Mouse (Mus musculus): Measurements from ENCODE around the gene Polr3a.

Gene Polr3a

DNA sequence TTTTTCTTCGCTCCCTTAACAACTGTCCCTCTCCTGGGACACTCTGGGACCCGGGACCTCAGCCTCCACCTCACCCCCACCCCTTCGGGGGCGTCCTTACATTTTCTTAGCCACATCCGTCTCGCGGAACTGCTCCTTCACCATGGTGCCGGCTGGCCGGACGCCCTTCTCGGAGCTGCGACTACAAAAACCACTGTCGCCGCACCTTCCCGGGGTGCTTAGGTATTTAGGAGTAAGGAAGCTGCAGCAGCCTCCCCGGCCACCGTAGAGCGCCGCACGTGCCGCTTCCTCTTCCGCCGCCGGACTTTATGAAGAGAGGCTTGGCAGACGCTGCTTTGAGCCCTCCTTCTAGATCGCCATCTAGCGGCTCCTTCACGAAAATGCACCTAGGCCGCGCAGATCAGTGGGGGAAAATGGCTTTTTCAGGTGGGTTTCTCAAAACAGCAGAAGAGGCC is at the start of gene Polr3a, which contains the start of gene Rps24:
Gene Polr3a, minus strand, starts transcription at position 286 of the 455 bp plus-strand sequence.
Gene Rps24, plus strand, starts transcription at position 353 of the 455 bp plus-strand sequence.
- in situ Hi-C loops (cut with MboI, MseI): no loop called here

DNA sequence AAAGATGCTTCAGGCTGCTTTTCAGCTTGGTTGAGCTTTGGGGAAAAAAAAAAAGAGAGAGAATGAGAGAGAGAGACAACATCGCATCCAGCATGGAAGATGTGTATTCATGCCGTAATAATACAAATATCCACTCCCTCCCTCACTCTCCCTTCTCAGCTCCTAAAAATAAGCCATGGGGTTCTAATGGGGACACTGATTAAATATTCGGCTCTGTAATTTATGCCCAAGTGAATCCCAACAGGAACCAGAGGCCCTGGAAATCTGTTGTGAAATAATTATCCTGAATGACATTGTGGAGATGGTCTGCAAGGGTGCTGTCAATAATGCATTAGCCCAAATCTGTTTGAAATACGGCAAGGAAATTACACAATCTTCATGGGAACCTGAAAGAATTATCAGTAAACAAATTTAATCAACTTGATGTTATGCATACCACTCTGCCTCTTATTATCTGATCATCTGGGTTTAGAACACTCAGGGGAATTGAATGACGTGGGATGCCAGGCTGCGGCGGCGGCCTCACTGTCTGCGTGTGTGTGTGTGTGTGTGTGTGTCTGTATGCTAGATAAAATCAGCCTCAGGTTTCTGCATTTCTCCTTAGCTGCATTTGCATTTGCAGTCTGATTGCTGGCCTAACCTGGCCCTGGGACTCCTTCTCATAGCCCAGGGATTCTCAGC is 48.1 kb upstream of the Polr3a start:
- in situ Hi-C loops (cut with MboI, MseI): no loop called here

DNA sequence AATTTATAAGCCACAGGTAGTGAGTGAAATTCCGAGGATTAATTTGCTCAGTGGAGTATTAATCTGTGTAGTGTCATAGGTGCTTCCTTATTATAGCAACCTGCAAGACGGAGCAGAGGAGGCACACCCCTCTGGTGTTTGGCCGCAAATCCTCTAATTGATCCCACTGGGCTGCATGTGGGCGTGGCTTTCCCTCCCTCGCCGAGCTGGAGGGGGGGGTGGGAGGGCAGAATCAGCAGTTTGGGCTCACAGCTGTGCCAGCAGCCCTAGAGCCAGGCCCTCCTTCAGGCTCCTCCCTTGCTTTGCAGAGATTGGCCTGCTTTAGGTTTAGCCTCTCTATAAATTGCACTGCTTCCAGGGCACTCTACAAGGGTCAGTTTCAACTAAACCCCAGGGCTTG is 43.4 kb upstream of the Polr3a start:
- in situ Hi-C loops (cut with MboI, MseI): no loop called here

DNA sequence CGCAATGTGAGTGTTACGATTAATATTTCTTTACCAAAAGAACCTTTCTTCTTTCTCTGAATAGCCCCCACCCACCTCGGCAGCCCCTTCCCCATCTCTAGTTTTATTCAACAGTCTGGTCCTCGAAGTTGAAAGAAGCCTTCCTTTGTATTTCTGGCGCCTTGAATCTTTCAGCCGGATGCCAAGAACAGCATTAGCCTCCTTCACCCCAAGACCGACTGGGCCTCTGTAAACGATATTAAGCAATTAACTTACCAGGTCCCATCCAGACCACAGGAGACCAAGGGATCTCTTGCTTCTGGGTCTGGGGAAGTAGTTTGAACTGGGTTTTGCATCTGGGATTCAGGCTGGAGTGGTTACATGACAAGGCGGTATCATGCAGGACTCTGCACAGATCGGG is 39.6 kb upstream of the Polr3a start:
- in situ Hi-C loops (cut with MboI, MseI): no loop called here

DNA sequence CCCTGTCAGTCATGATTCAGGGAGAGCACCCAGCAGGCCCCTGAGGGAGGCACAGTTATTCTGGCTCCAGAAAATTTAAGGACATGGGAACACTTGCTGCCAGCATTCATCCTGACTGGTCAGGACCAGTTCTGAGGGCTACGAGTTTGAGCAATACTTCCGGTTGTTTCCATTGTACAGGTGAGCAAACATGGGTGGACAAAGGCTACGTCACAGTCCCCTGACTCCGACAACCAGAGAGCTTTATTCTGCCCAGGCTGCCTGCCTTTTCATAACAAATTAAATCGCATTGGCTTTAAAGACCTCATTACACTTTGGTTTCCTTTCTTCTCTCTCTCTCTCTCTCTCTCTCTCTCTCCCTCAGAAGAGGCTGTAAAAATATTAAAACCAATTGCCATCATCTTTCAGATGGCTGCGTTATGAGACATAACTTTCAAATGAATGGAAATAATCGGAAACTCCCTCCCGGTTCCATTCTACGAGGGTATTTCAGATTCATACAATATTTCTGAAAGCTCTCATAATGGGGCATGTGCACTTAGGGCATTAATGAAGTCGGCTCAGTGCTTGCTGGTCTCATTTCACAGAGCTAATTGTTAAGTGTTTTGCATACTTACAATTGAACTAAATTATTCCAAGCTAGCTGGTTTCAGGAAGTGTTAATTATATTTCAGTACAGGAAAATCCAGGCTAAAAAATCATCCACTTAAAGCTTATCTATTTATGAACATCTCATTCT is 39.0 kb upstream of the Polr3a start:
- in situ Hi-C loops (cut with MboI, MseI): no loop called here

DNA sequence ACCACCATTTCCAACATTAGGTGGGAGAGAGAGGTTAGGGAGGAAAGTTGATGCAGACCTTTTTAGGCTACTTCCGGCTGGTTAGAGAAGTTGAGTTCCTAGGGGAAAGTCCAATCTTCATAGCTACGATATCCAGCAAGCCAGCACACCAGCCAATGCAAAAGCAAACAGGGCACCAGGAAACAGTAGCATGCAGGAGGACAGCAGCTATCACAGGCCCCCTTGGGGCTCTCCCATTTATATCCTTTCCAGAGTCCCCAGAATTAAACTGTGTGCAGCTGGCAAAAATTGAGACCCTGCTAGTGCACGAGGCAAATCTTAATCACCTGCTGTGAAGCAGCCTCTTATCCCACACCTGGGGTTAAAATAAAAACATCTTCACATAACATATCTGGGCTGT is 38.3 kb upstream of the Polr3a start:
- in situ Hi-C loops (cut with MboI, MseI): no loop called here

DNA sequence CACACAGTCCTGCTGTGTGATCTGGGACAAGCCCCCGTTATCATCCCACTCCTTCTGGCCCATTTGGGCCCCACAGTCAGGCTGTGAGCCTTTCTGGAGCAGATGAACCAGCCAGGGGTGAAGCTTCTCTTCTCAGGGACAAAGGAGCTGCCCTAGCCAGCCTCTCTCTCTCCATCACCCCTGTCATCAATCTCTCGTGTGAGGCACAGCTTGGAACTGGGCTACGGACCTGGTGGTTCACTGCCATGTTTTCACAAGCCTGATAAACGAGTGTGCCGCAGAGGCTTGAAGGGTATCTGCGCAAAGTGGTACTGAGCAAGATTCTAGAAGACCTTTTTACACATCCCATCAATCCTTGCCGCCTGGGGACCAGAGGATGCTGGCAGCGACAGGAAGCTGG is 34.7 kb upstream of the Polr3a start:
- in situ Hi-C loops (cut with MboI, MseI): loop anchor here in 1 of 2 experiments (25.0 kb wide), 1 partner anchor 1141 kb away; no protein-coding TSS in a partner anchor

DNA sequence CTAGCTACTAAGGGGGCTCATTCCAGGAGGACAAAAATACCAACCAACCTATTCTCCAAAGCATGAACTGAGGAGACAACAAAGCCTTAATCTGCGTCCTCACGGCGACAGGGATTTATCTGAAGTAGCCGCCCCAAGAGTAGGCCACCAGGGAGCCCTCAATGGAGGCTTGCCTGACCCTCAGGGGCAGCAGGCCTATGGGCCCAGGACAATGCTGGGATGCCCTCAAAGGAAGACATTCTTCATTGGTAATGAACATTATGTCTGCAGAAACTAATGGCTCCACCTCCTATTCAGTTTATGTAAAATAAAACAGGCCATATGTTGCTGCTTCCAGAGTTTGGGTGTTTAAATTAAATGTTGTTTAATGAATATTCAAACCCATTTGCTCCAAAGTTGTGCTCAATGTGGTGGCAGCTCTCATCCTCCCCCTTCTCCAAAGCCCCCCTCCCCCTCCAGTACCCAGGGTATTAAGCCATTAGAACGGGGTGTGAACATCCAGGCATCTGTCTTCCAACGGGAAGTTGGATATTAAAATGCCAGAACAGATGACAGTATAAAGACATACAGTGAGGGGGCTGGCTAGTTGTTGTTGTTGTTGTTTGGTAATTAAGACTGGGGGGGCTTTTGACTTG is 25.8 kb upstream of the Polr3a start:
- in situ Hi-C loops (cut with MboI, MseI): loop anchor here in 1 of 2 experiments (25.0 kb wide), 1 partner anchor 1150 kb away; no protein-coding TSS in a partner anchor

DNA sequence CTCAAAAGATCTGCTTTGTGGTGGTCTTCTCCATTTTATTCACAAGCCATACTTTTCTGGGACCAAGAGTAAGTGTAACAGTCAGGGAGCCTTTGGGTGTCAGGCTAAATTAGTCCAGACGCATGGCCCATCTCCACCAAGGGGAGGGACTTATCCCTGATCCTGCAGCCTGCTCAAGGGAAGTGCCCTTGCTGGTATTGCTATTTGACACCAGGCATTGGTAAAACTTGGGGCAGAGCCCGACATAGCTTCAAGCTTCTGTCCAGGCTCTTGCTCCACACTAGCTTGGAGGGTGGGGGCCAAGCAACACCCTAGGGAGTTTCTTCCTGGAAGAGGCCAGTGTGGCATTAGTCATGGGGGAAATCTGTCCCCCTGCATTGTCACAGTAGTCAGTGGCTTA is 23.8 kb upstream of the Polr3a start:
- in situ Hi-C loops (cut with MboI, MseI): loop anchor here in 1 of 2 experiments (25.0 kb wide), 1 partner anchor 1152 kb away; no protein-coding TSS in a partner anchor

DNA sequence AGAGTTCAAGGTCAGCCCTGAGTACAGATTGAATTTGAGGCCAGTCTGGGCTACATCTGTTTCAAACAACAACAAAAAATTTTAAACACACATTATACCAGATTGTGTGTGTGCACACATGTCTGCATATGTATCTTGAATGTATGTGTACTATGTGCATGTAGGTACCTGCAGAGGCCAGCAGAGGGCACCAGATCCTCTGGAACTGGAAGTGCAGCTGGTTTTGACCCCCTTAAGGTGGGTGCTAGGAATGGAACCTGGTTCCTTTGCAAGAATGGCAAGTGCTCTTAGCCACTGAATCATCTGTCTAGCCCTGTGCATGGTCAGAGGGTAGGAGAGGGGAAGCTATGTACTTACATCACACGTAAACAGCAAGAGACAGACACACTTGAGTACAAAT is 23.4 kb upstream of the Polr3a start:
- in situ Hi-C loops (cut with MboI, MseI): loop anchor here in 1 of 2 experiments (25.0 kb wide), 1 partner anchor 1152 kb away; no protein-coding TSS in a partner anchor

DNA sequence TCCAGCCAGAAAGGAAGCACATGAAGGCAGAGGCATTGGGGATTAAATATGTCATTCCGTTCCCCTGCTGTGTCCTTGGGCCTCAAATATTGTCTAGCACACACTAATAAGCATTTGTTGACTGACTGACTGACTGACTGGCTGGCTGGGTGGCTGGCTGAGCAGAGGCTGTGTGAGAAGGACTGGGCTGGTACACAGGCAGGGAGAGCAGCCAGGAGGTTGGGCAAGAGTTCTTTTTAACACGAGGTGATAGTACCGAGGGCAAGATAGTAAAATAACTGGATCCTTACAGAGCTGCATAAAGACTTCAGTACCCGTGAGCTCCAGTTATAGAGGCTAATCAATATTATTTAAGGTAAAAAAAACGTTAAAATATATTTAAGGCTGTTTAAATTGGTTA is 22.7 kb upstream of the Polr3a start:
- in situ Hi-C loops (cut with MboI, MseI): loop anchor here in 1 of 2 experiments (10.0 to 25.0 kb wide), 2 partner anchors 1153 to 1315 kb away; no protein-coding TSS in a partner anchor

DNA sequence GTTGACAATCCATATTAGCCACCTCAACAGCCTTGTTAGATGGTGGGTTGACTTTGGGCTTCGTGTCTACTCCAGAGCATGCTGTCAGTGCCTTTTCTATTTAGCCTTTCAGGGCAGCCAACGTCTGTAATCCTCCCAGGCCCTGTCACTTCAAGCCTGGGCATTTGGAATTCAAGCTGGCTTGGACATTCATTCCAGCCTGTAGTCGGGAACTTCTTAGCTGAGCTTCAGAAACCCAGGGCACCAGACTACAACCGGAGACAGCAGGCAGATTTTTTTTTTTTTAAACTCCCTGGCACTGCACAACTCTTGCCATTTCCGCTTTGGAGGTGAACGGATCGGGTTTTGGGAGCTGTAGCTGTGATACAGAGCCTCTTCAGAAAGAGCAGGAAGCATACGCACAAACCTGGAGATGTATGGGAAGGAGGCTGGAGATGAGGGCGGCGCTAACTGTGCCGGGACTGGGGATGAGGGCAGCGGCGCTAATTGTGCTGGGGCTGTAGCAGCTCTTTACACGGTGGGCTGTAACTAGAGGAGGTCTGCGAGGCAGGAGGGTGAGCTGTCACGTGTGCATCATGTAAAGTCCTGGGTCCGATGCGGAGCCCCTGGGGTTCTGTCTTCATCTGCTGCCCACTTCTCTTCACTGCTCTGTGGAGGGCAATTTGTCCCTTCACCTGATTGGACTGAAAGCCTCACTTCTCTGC is 21.4 kb upstream of the Polr3a start:
- in situ Hi-C loops (cut with MboI, MseI): loop anchor here in 1 of 2 experiments (10.0 to 25.0 kb wide), 2 partner anchors 1154 to 1317 kb away; no protein-coding TSS in a partner anchor

DNA sequence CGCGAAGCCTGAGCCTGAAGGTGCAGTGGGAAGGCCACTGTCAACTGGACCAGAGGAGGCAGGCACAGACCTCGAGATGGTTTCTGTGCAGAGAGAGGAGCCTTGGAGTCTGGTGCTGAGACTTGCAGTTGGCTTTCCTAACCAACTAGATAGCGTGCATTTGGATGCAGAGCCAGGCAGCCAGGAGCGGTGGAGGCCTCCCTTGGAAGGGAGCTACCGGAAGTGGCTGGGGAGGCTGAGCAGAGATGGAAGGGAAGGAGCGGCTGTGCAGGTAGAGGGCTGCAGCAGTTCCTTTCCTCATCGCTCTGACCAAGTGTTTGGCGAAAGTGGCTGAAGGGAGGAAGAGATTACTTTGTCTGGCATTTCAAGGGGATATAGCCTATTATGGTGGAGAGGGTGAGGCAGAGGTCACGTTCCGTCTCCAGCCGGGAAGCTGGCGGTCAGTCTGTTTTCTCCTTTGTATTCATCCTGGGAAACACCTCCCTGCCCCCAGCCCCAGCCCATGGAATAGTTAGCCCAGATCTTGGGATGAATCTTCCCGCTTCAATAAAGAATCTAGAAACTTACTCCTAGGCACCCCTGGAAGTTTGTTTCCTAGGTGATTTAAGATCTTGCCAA is 20.7 kb upstream of the Polr3a start:
- in situ Hi-C loops (cut with MboI, MseI): loop anchor here in 1 of 2 experiments (10.0 to 25.0 kb wide), 2 partner anchors 1155 to 1317 kb away; no protein-coding TSS in a partner anchor

DNA sequence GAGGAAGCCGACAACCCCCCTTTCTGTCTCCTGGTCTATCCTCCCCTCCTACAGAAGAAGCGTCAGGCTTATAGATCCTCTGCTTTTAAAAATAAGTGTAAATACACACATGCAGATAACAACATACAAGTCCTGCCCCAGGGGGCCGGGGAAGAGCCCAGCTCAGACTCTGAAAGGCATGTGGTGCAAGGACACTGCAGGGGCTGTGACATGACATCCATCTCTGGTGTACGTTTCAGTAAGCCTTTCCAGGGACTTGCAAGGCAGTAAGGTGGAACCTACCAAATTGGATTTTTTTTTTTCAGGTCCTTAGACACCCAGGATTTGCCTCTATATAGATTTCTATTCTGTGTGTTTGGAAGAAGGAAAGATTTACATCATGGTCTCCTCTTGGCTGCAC is 14.4 kb upstream of the Polr3a start:
- in situ Hi-C loops (cut with MboI, MseI): loop anchor here in 1 of 2 experiments (10.0 to 25.0 kb wide), 2 partner anchors 1161 to 1324 kb away; no protein-coding TSS in a partner anchor

DNA sequence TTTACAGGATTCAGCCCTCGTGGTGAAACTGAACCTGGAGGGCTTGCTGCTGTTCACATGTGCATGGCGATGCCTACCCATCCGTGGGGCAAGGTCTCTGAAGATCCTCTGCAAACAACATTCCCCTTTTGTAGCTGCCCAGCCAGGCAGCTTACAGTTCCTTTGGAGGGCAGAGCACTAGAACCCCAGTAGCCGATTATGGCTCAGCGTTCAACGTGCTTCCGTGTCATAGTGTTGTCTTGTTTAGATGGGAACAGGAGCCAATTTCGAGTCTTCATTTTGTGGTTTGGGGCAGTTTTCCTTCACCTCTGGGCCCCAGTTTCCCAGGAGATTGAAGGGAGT is 14.0 kb upstream of the Polr3a start:
- in situ Hi-C loops (cut with MboI, MseI): loop anchor here in 1 of 2 experiments (10.0 to 25.0 kb wide), 2 partner anchors 1161 to 1324 kb away; no protein-coding TSS in a partner anchor

DNA sequence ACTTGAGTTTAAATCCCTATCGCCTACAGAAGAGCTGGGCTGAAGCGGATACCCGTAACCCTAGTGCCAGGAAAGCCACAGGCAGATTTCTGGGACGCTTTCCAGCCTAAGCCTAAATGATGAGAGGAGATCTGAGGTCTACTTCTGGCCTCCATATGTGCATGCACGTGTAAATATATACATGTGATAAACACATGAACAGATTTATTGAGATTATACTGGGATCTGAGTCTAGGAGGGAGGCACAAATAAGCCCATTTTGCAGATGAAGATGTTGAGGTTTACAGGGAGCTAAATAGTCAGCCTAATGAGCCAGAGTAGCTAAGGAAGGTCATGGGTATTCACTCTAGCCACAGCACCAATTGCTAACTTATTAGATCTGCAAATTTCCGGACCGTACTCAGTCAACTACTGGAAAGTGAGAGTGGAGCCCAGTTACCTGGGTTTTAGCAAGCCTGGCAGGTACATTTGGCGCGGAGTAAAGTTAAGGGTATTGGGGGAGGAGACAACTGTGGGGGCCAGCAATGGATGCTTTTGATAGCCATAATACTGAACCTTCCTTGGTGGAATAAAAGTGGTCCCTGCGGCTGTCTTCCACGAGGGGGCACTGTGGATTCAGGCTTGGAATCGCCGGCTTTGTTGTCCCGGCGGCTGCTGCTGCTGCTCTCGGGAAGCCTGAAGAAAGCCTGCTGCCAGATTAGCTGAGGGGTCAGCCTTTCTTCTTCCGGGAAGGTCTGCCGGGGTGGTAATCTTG is 13.4 kb upstream of the Polr3a start:
- in situ Hi-C loops (cut with MboI, MseI): loop anchor here in 1 of 2 experiments (10.0 to 25.0 kb wide), 2 partner anchors 1162 to 1325 kb away; no protein-coding TSS in a partner anchor

DNA sequence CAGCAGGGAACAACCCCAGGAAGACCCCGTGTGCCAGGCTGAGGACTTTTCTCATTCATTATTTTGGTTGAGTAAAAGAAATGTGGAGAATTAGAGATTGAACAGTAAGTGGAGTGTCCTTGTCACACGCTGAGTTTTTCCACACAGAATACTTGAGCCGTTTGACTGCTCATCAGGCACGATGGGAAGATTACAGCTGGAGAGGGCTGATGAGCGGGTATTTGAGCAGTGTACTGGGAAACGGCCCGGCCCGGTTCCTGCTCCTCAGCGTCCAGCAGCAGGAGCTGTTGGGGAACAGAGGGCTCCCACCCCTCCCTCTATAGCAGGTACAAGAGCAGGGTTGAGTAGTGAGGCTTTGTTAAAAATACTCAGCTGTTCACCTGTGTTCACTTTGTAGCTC is 12.6 kb upstream of the Polr3a start:
- in situ Hi-C loops (cut with MboI, MseI): loop anchor here in 1 of 2 experiments (10.0 kb wide), 1 partner anchor 1005 kb away; no protein-coding TSS in a partner anchor

DNA sequence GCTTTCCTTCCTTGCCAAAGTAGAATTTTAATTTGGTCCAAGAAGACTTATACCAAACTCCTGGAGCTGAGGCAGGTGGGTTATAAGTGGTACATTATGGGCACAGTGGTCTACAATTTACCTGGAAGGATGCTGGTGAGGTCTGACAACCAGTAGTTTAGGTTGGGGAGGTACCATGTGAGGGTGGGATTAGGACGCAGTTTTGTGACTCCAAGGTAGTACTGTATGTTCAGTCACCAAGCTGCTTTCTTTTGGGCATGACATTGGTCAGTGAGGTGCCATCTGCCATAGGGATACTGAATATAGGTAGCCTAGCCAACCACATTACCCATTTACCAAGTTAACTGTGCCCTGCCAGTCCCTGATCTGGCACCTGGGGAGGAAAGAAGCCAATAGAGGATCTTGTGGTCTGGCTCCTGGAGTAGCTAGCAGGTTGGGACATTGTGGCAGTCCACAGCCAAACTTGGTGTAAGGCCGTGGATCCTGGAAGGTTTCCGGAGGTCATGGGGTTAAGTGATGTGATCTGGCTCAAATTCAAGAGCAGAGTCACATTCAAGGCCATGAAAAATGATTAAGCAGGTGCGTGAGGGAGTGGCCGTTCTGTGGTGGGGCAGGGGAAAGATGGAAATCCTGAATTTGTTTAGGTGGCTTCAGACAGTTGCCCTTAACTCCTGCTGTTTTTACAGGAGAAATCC is 11.8 kb upstream of the Polr3a start:
- in situ Hi-C loops (cut with MboI, MseI): loop anchor here in 1 of 2 experiments (10.0 kb wide), 1 partner anchor 1006 kb away; no protein-coding TSS in a partner anchor

DNA sequence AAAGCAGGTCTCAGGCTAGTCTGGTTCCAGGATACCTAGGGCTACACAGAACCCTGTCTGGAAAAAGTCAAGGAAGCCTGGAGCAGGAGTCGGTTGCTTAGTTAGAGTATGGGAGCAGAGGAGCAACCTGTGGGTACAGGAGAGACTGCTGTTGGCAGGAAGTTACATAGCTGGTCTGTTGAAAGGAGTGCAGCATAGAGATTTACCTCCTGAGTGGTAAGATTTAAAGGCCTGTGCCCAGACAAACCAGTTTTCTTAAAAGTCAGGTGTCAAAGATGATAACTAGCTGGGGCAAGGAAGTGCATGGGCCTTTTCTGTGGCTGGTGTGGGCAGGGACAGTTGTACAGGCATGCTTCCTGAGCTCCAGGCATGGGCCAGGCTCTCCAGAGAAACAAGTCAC is 10.6 kb upstream of the Polr3a start:
- in situ Hi-C loops (cut with MboI, MseI): loop anchor here in 1 of 2 experiments (10.0 kb wide), 1 partner anchor 1007 kb away; no protein-coding TSS in a partner anchor

All from T-helper 17 cell (primary cell).